8 mouse cellular contexts compared by ENCODE assay signal in genomic region chr2:32424796-32425195, GRCm38 (mm10). TPM values are rescaled to one million over a fixed set of nuclear protein-coding genes. Genes with fewer than 3 reads are reported as not detected.
DNase-seq lines count a peak whose midpoint lies in the region; ATAC-seq lines count a peak whose summit lies in the region.

No protein-coding gene starts in this region.

- no peak overlapping the region for H3K4me3 ChIP-seq in heart, embryonic 15.5 days
- H3K4me3 ChIP-seq in brown adipose tissue, adult 24 weeks (ENCODE audit: insufficient read depth, low read depth, low read length) = no peak overlapping the region
- H3K4me3 ChIP-seq in hindbrain, embryonic 13.5 days = no peak overlapping the region
- H3K4me3 ChIP-seq in midbrain, embryonic 12.5 days = no peak overlapping the region

- H3K9ac ChIP-seq in heart, embryonic 15.5 days = no peak overlapping the region
- no peak overlapping the region for H3K9ac ChIP-seq in hindbrain, embryonic 13.5 days
- H3K9ac ChIP-seq in midbrain, embryonic 12.5 days (replicated peaks) = no peak overlapping the region

- H3K27ac ChIP-seq in heart, embryonic 15.5 days = peak overlapping the region; percentile 84
- H3K27ac ChIP-seq in brown adipose tissue, adult 24 weeks (replicated peaks; ENCODE audit: low read depth, low read length) = peak overlapping the region; percentile 72
- H3K27ac ChIP-seq in hindbrain, embryonic 13.5 days = peak overlapping the region; percentile 79
- H3K27ac ChIP-seq in midbrain, embryonic 12.5 days (replicated peaks) = peak overlapping the region; percentile 79

- H3K27me3 ChIP-seq in heart, embryonic 15.5 days = no peaks in the 10 kb centered on the region
- no peaks in the 10 kb centered on the region for H3K27me3 ChIP-seq in hindbrain, embryonic 13.5 days
- H3K27me3 ChIP-seq in midbrain, embryonic 12.5 days = no peaks in the 10 kb centered on the region

- intact Hi-C loops in heart, postnatal 10 days (cut with DNase I) = no loop called here

- peaks cover 53% of the 10 kb centered on the region for H3K4me1 ChIP-seq in heart, embryonic 15.5 days (replicated peaks)
- H3K4me1 ChIP-seq in brown adipose tissue, adult 24 weeks (ENCODE audit: control insufficient read depth, insufficient read depth, insufficient read length, low read length) = peaks cover 40% of the 10 kb centered on the region
- peaks cover 60% of the 10 kb centered on the region for H3K4me1 ChIP-seq in hindbrain, embryonic 13.5 days (replicated peaks)
- peaks cover 52% of the 10 kb centered on the region for H3K4me1 ChIP-seq in midbrain, embryonic 12.5 days

- 36% methylated on average over 3 of the region's 3 CpGs for WGBS in heart, embryonic 15.5 days
- 69% methylated on average over 3 of the region's 3 CpGs for WGBS in hindbrain, embryonic 13.5 days
- 28% methylated on average over 3 of the region's 3 CpGs for WGBS in midbrain, embryonic 12.5 days

- DNase-seq in heart, postnatal 10 days = no peak
- no peak for DNase-seq in spleen, postnatal 4 days (ENCODE audit: low spot score in 2 of 2)
- no peak for DNase-seq in left cerebral cortex, adult 18-20 months (ENCODE audit: low spot score in 2 of 2)

- H3K9me3 ChIP-seq in heart, embryonic 15.5 days (replicated peaks) = no peaks in the 10 kb centered on the region
- H3K9me3 ChIP-seq in hindbrain, embryonic 13.5 days = no peaks in the 10 kb centered on the region
- H3K9me3 ChIP-seq in midbrain, embryonic 12.5 days = no peaks in the 10 kb centered on the region

- 0 out of 2 replicates have a peak, but pooled peaks cover 10% of the 10 kb centered on the region for H3K36me3 ChIP-seq in heart, embryonic 15.5 days
- H3K36me3 ChIP-seq in hindbrain, embryonic 13.5 days = peaks cover 19% of the 10 kb centered on the region
- peaks cover 24% of the 10 kb centered on the region for H3K36me3 ChIP-seq in midbrain, embryonic 12.5 days

- ATAC-seq in heart, embryonic 15.5 days (replicated peaks; ENCODE audit: insufficient number of reproducible peaks, insufficient read depth, low FRiP score, low read depth) = no peak
- ATAC-seq in hindbrain, embryonic 13.5 days (ENCODE audit: low FRiP score) = no peak
- ATAC-seq in midbrain, embryonic 12.5 days (ENCODE audit: low FRiP score, low read depth) = no peak
- no peak for ATAC-seq in erythroblast, adult 5-6 weeks (replicated peaks; ENCODE audit: low FRiP score, poor library complexity, severe bottlenecking)

- H3K4me2 ChIP-seq in heart, embryonic 15.5 days = no peak overlapping the region
- H3K4me2 ChIP-seq in hindbrain, embryonic 13.5 days = peak overlapping the region; percentile 63; the same call in 1 of the 2 replicates
- no peak overlapping the region for H3K4me2 ChIP-seq in midbrain, embryonic 12.5 days (replicated peaks)

RNA-seq across cellular contexts. Expression of gene Naif1, which starts 25.5 kb away (rescaled TPM):
- 4.0 and 5.1 TPM in 2 replicates for polyA plus RNA-seq in heart, embryonic 15.5 days (2015; fragmentation: Nextera tagmentation; extraction: Ambion mirVana)
- 1 to 10 TPM; 3.2 to 4.4 TPM for total RNA-seq in heart, postnatal 10 days (2021)
- 1.8 and 2.1 TPM in 2 replicates for polyA plus RNA-seq in brown adipose tissue, adult 24 weeks (2012; ENCODE audit: insufficient read depth, insufficient read length, missing spikeins)
- polyA plus RNA-seq in hindbrain, embryonic 13.5 days (2015; fragmentation: Nextera tagmentation; extraction: Ambion mirVana) = 5.1 and 5.9 TPM in 2 replicates
- 5.2 and 6.4 TPM in 2 replicates for polyA plus RNA-seq in midbrain, embryonic 12.5 days (2016; fragmentation: Nextera tagmentation; extraction: Ambion mirVana)
- total RNA-seq in erythroblast, adult 5-6 weeks (2015; ENCODE audit: low replicate concordance) = 0.77 and 0.84 TPM in 2 replicates
- 0.98 and 2.1 TPM in 2 replicates for total RNA-seq in erythroblast, adult 5-6 weeks (2017; ENCODE audit: low replicate concordance)
- 1 to 10 TPM; 3.7 to 4.6 TPM for total RNA-seq in left cerebral cortex, adult 18-20 months (2021)

RNA-seq across cellular contexts. Expression of gene Slc25a25, which starts 26.4 kb away (rescaled TPM):
- polyA plus RNA-seq in heart, embryonic 15.5 days (2015; fragmentation: Nextera tagmentation; extraction: Ambion mirVana) = 9.1 and 12.1 TPM in 2 replicates
- total RNA-seq in heart, postnatal 10 days (2021) = 10 to 100 TPM; 10.1 to 13.5 TPM
- polyA plus RNA-seq in brown adipose tissue, adult 24 weeks (2012; ENCODE audit: insufficient read depth, insufficient read length, missing spikeins) = 9.2 and 11.0 TPM in 2 replicates
- polyA plus RNA-seq in hindbrain, embryonic 13.5 days (2015; fragmentation: Nextera tagmentation; extraction: Ambion mirVana) = 46.2 and 50.1 TPM in 2 replicates
- polyA plus RNA-seq in midbrain, embryonic 12.5 days (2016; fragmentation: Nextera tagmentation; extraction: Ambion mirVana) = 40.0 TPM in 2 replicates
- 2.1 and 6.3 TPM in 2 replicates for total RNA-seq in erythroblast, adult 5-6 weeks (2015; ENCODE audit: low replicate concordance)
- 4.2 and 16.2 TPM in 2 replicates for total RNA-seq in erythroblast, adult 5-6 weeks (2017; ENCODE audit: low replicate concordance)
- 10 to 100 TPM; 67.5 to 72.1 TPM for total RNA-seq in left cerebral cortex, adult 18-20 months (2021)

RNA-seq across cellular contexts. Expression of gene Ptges2, which starts 29.1 kb away (rescaled TPM):
- polyA plus RNA-seq in heart, embryonic 15.5 days (2015; fragmentation: Nextera tagmentation; extraction: Ambion mirVana) = 38.2 and 41.8 TPM in 2 replicates
- 10 to 100 TPM; 63.4 to 70.0 TPM for total RNA-seq in heart, postnatal 10 days (2021)
- polyA plus RNA-seq in brown adipose tissue, adult 24 weeks (2012; ENCODE audit: insufficient read depth, insufficient read length, missing spikeins) = 87.7 and 101 TPM in 2 replicates
- 41.2 and 41.3 TPM in 2 replicates for polyA plus RNA-seq in hindbrain, embryonic 13.5 days (2015; fragmentation: Nextera tagmentation; extraction: Ambion mirVana)
- polyA plus RNA-seq in midbrain, embryonic 12.5 days (2016; fragmentation: Nextera tagmentation; extraction: Ambion mirVana) = 27.2 and 28.6 TPM in 2 replicates
- total RNA-seq in erythroblast, adult 5-6 weeks (2015; ENCODE audit: low replicate concordance) = 1.5 and 1.7 TPM in 2 replicates
- 2.8 and 6.6 TPM in 2 replicates for total RNA-seq in erythroblast, adult 5-6 weeks (2017; ENCODE audit: low replicate concordance)
- total RNA-seq in left cerebral cortex, adult 18-20 months (2021) = 10 to 100 TPM; 49.5 to 51.2 TPM

RNA-seq across cellular contexts. Expression of gene Lcn2, which starts 36.7 kb away (rescaled TPM):
- polyA plus RNA-seq in heart, embryonic 15.5 days (2015; fragmentation: Nextera tagmentation; extraction: Ambion mirVana) = 2.2 and 2.8 TPM in 2 replicates
- total RNA-seq in heart, postnatal 10 days (2021) = 1 to 10 TPM; 4.2 to 7.1 TPM
- polyA plus RNA-seq in brown adipose tissue, adult 24 weeks (2012; ENCODE audit: insufficient read depth, insufficient read length, missing spikeins) = 2.7 TPM in 1 of 2 replicates, not detected in the other
- polyA plus RNA-seq in hindbrain, embryonic 13.5 days (2015; fragmentation: Nextera tagmentation; extraction: Ambion mirVana) = 1.0 TPM in 1 of 2 replicates, not detected in the other
- polyA plus RNA-seq in midbrain, embryonic 12.5 days (2016; fragmentation: Nextera tagmentation; extraction: Ambion mirVana) = 0.60 TPM in 2 replicates
- 2,071 and 2,279 TPM in 2 replicates for total RNA-seq in erythroblast, adult 5-6 weeks (2015; ENCODE audit: low replicate concordance)
- 352 and 444 TPM in 2 replicates for total RNA-seq in erythroblast, adult 5-6 weeks (2017; ENCODE audit: low replicate concordance)
- under 1 TPM; 0.77 to 0.84 TPM for total RNA-seq in left cerebral cortex, adult 18-20 months (2021)

RNA-seq across cellular contexts. Expression of gene 1110008P14Rik, which starts 43.1 kb away (rescaled TPM):
- polyA plus RNA-seq in heart, embryonic 15.5 days (2015; fragmentation: Nextera tagmentation; extraction: Ambion mirVana) = 43.9 and 46.0 TPM in 2 replicates
- 10 to 100 TPM; 52.7 to 57.4 TPM for total RNA-seq in heart, postnatal 10 days (2021)
- polyA plus RNA-seq in brown adipose tissue, adult 24 weeks (2012; ENCODE audit: insufficient read depth, insufficient read length, missing spikeins) = 296 and 402 TPM in 2 replicates
- 103 and 108 TPM in 2 replicates for polyA plus RNA-seq in hindbrain, embryonic 13.5 days (2015; fragmentation: Nextera tagmentation; extraction: Ambion mirVana)
- 57.5 and 61.1 TPM in 2 replicates for polyA plus RNA-seq in midbrain, embryonic 12.5 days (2016; fragmentation: Nextera tagmentation; extraction: Ambion mirVana)
- total RNA-seq in erythroblast, adult 5-6 weeks (2015; ENCODE audit: low replicate concordance) = 8.6 and 12.3 TPM in 2 replicates
- 5.1 and 7.7 TPM in 2 replicates for total RNA-seq in erythroblast, adult 5-6 weeks (2017; ENCODE audit: low replicate concordance)
- total RNA-seq in left cerebral cortex, adult 18-20 months (2021) = 100 to 1,000 TPM; 283 to 350 TPM
